Mouse (Mus musculus) stomach, embryonic 14.5 days (tissue): ENCODE measurements around the gene 2310034G01Rik. TPM values are rescaled to one million over a fixed set of nuclear protein-coding genes. Genes with fewer than 3 reads are reported as not detected.

ENCODE experiments used
- ATAC-seq: fragments of 200-750 bp; cut with Nextera tagmentation; 2 replicates; pipeline ENCODE4 v1.8.0; 2017; ENCODE audit warnings: low read depth, moderate TSS enrichment; ENCODE audit not compliant: insufficient number of reproducible peaks, insufficient read depth, low FRiP score
- H3K27ac ChIP-seq: fragments of 300-500 bp; sonication (generic); 2 replicates; pipeline ENCODE4 v1.5.1; 2014; ENCODE audit warnings: mild to moderate bottlenecking, low read length, moderate library complexity, mixed read lengths
- H3K27me3 ChIP-seq: fragments of 300-500 bp; sonication (generic); 2 replicates; pipeline ENCODE4 v1.6.1; 2014; ENCODE audit warnings: low read length, control low read depth, mixed read lengths; ENCODE audit not compliant: control insufficient read depth, insufficient read depth
- H3K36me3 ChIP-seq: fragments of 300-500 bp; sonication (generic); 2 replicates; pipeline ENCODE4 v1.6.1; 2014; ENCODE audit warnings: mild to moderate bottlenecking, control low read depth, low read length, moderate library complexity, mixed read lengths; ENCODE audit not compliant: control insufficient read depth, insufficient read depth
- H3K4me1 ChIP-seq: fragments of 300-500 bp; sonication (generic); 2 replicates; pipeline ENCODE4 v1.6.1; 2014; ENCODE audit warnings: low read length, control low read depth, mixed read lengths; ENCODE audit not compliant: control insufficient read depth, insufficient read depth
- H3K4me2 ChIP-seq: fragments of 300-500 bp; sonication (generic); replicated peaks from 2 replicates; pipeline ENCODE4 v1.6.1; 2014; ENCODE audit warnings: low read depth, low read length, control low read depth
- H3K4me3 ChIP-seq: fragments of 300-500 bp; sonication (generic); 2 replicates; pipeline ENCODE4 v1.5.1; 2014; ENCODE audit warnings: low read depth, low read length, control low read depth
- H3K9ac ChIP-seq: fragments of 300-500 bp; sonication (generic); replicated peaks from 2 replicates; pipeline ENCODE4 v1.6.1; 2014; ENCODE audit warnings: low read depth, mild to moderate bottlenecking, control low read depth, low read length, moderate library complexity, mixed read lengths
- H3K9me3 ChIP-seq: fragments of 300-500 bp; sonication (generic); 2 replicates; pipeline ENCODE4 v1.6.1; 2016; ENCODE audit warnings: low read depth, low read length, control low read depth; ENCODE audit not compliant: control insufficient read depth
- WGBS: fragments of 180-500 bp; shearing (Covaris S2); extraction: QIAGEN DNeasy Blood & Tissue Kit; methylation state at CpG from one replicate; pipeline ENCODE4 v1.1.7; 2014; 5-methylcytosine and 5-hydroxymethylcytosine counted together
- polyA plus RNA-seq: library from polyadenylated mRNA; unstranded; fragments of >200 nt; fragmentation: Nextera tagmentation; extraction: Ambion mirVana; gene quantifications from 2 replicates; pipeline ENCODE4 v1.2.1, GENCODE M21; 2014

2310034G01Rik gene
- polyA plus RNA-seq, 1 experiment from 2014 or later = 2.1 TPM

GRCm38 (mm10) chr19:46317546-46317885, 32.6 kb downstream of the 2310034G01Rik start:
- Histone ChIP-seq H3K27me3 (0 out of 2 replicates have a peak, but pooled peaks cover 4% of the 10 kb centered on the region), H3K4me3 (peak overlapping the region; percentile 60), H3K9ac (peak overlapping the region; percentile 68), H3K4me1 (peaks cover 51% of the 10 kb centered on the region), H3K36me3 (no peaks in the 10 kb centered on the region; the same call in 1 of the 2 replicates), H3K9me3 (no peaks in the 10 kb centered on the region), H3K27ac (peak overlapping the region; percentile 93), H3K4me2 (peak overlapping the region; percentile 70)
- 0 out of 2 replicates have a peak, but pooled peaks have one; percentile 0 for ATAC-seq
- under 1% methylated on average over 47 of the region's 48 CpGs for WGBS

- Histone ChIP-seq H3K4me2 (peak overlapping the region; percentile 70), H3K36me3 (peaks cover 1% of the 10 kb centered on the region; the same call in 1 of the 2 replicates), H3K27me3 (0 out of 2 replicates have a peak, but pooled peaks cover 4% of the 10 kb centered on the region), H3K4me3 (peak overlapping the region; percentile 60), H3K9ac (peak overlapping the region; percentile 68), H3K9me3 (no peaks in the 10 kb centered on the region), H3K27ac (peak overlapping the region; percentile 93), H3K4me1 (peaks cover 49% of the 10 kb centered on the region)
- no peak for ATAC-seq
- 26% methylated on average over 15 of the region's 15 CpGs for WGBS
Observed at GRCm38 (mm10) chr19:46316846-46317545, 33.1 kb downstream of the 2310034G01Rik start.

DNA sequence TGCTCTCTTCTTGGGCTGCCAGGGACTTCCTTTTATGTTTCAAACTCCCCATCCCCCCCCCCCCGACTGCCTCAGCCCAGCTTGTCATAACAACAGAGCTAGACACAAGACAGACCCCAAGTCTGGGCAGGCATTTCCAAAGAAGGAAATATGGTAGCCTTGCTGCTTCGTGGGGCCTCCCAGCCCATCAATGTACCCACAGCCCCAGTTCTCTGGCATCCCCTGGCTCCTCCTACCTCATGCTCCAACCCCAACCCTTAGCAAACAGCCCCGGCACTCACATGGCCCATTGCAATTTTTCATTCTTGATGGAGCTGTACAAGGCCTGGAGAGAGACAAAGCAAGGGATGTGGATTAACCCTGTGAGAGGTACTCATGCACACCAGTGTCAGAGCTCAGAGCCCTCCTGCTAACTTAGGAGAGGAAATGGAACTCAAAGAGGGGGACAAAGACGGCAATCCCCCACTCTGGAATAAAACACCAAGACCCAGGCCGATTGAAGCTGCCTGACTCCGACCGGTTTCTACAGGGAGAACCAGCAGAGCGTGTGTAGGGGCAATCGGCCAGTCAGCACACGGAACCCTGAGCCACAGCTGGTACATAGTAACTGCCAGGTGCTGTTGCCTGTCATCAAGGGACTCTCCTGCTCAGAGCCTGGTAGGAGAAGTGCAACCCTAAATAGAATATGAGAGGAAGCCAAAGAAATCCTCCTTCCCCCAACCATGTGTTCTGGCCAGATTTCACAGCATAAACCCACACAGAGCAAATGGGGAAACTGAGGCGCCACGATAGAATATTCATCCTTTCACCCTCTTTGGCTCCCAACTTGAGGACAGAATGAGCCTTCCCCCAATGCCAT, 34.1 kb downstream of the 2310034G01Rik start:
- WGBS = 24% methylated on average over 12 of the region's 12 CpGs
- peak; percentile 72; the same call in 1 of the 2 replicates for ATAC-seq
- H3K9ac ChIP-seq = peak overlapping the region; percentile 68
- peaks cover 11% of the 10 kb centered on the region for H3K36me3 ChIP-seq
- peak overlapping the region; percentile 93 for H3K27ac ChIP-seq
- 0 out of 2 replicates have a peak, but pooled peaks cover 4% of the 10 kb centered on the region for H3K27me3 ChIP-seq
- peak overlapping the region; percentile 70 for H3K4me2 ChIP-seq
- H3K4me3 ChIP-seq = peak overlapping the region; percentile 60
- no peaks in the 10 kb centered on the region for H3K9me3 ChIP-seq
- peaks cover 44% of the 10 kb centered on the region for H3K4me1 ChIP-seq

DNA sequence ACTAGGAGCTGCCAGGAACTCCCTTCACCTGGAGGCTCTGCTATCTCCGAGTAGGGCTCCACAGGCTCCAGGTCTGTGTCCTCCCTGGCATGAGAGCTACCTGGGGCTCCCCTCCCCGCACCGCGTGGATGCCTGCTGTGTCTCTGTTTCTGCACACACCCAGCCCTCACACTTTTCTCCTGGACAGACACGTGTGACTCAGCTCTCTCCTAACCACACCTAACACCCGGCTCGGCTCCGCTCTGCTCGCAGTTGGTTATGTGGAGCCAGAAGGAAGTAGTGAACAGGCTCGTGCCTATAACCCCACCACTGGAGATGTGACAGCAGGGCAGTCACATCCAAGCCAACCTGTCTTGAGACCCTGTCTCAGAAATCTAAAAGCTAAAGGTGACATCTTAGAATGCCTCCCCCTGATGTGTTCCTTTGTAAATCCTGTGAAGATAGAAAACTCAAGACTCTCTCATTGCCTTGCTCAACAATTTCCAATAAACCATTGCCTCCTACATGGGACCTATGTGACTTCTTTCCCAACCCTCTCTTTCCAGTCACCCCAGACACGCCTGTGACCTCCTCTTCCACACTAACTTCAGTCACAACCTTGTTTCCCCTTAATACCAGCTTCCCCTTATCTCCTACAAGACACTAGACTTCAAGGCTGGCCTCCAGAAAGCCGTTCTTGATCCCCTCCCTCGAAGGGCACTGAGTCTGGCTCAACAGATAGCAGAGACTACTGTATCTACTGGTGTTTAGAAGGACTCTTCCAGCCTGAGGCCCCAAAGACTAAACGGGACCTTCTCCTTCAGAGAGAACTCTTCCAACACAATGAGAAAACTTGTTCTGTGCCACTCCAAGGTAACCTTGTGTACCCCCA, 35.0 kb downstream of the 2310034G01Rik start:
- Histone ChIP-seq H3K4me2 (peak overlapping the region; percentile 33), H3K27ac (peak overlapping the region; percentile 93), H3K27me3 (0 out of 2 replicates have a peak, but pooled peaks cover 4% of the 10 kb centered on the region), H3K9me3 (no peaks in the 10 kb centered on the region), H3K36me3 (peaks cover 18% of the 10 kb centered on the region), H3K9ac (no peak overlapping the region), H3K4me3 (peak overlapping the region; percentile 60; the same call in 1 of the 2 replicates), H3K4me1 (peaks cover 44% of the 10 kb centered on the region)
- WGBS = 25% methylated on average over 14 of the region's 14 CpGs
- ATAC-seq = no peak

DNA sequence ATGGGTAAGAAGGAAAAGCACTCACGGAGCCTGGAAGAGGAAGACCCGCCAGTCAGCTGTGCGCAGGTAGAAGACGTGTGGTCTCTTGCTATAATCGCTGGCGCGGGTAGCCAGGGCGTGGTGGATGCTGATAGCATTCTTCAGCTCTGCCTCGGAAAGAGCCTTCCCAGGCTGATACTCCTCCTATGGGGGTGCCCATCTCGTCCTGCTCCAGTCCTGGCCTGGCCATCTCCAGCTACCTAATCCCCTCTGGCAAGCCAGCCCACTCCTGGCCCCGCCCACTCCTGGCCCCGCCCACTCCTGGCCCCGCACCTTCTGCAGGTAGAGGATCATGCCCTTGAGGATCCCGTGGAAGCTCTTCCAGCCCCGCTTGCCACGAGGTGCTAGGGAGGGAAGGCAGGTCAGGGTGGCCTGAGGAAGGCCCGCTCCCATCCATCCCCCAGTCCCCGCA, 35.9 kb downstream of the 2310034G01Rik start:
- H3K4me1 ChIP-seq = peaks cover 41% of the 10 kb centered on the region
- no peak overlapping the region for H3K9ac ChIP-seq
- no peaks in the 10 kb centered on the region for H3K9me3 ChIP-seq
- ATAC-seq = no peak
- H3K36me3 ChIP-seq = peaks cover 24% of the 10 kb centered on the region
- H3K4me3 ChIP-seq = no peak overlapping the region
- H3K27me3 ChIP-seq = 0 out of 2 replicates have a peak, but pooled peaks cover 4% of the 10 kb centered on the region
- H3K4me2 ChIP-seq = peak overlapping the region; percentile 33; the same call in 1 of the 2 replicates
- 17% methylated on average over 18 of the region's 18 CpGs for WGBS
- H3K27ac ChIP-seq = peak overlapping the region; percentile 93; the same call in 1 of the 2 replicates

- ATAC-seq = no peak
- H3K9ac ChIP-seq = no peak overlapping the region
- WGBS = 70% methylated on average over 6 of the region's 6 CpGs
- H3K9me3 ChIP-seq = no peaks in the 10 kb centered on the region
- H3K27ac ChIP-seq = no peak overlapping the region
- H3K4me2 ChIP-seq = no peak overlapping the region
- peaks cover 24% of the 10 kb centered on the region for H3K36me3 ChIP-seq
- H3K27me3 ChIP-seq = 0 out of 2 replicates have a peak, but pooled peaks cover 4% of the 10 kb centered on the region
- H3K4me3 ChIP-seq = no peak overlapping the region
- H3K4me1 ChIP-seq = peaks cover 42% of the 10 kb centered on the region
Observed at GRCm38 (mm10) chr19:46313591-46313990, 36.5 kb downstream of the 2310034G01Rik start.

DNA sequence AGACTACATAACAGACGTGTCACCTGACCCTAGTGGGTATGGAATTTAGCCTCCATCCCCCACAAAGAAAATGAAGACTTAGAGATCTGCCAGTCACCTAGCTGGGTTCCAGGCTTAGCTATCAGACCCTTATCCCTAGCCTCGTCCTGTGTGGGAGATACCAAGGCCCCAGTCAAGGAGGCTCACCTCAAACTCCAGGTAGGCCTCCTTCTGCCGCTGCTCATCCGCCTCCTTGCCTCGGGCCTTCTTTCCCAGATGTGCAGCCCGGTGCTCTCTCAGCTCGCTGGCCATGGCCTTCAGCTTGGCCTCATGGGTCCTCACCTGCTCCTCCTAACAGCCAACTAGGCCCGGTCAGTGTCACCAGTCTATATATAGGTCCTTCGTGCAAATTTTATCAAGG, 37.0 kb downstream of the 2310034G01Rik start:
- ATAC-seq = no peak
- Histone ChIP-seq H3K27ac (no peak overlapping the region), H3K27me3 (0 out of 2 replicates have a peak, but pooled peaks cover under 1% of the 10 kb centered on the region), H3K9ac (no peak overlapping the region), H3K4me2 (no peak overlapping the region), H3K4me3 (no peak overlapping the region), H3K9me3 (no peaks in the 10 kb centered on the region), H3K4me1 (peaks cover 40% of the 10 kb centered on the region), H3K36me3 (peaks cover 27% of the 10 kb centered on the region)
- 88% methylated on average over 9 of the region's 9 CpGs for WGBS
